Mouse (Mus musculus): ENCODE results near the gene Josd2.

DNA sequence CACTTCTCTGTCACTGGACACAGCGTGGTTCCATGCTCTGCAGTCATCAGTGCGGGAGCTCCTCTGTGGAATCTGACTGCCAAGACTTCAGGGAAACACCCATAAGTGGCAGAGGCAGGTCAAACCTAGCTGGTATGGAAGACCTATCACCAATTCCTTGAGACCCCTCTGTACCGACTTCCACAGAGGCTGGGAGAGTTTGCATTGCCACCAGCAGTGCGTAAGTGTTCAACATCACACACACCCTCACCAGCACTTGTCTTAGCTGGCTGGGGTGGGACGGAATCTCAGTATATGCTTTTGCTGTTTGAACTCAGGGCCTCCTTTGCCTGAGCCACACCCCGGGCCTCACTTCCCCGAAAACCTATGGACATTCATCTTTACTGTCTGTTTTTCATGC is 20.2 kb downstream of the Josd2 start:
- TF ChIP-seq USF1 (IDR thresholded peaks at IDR 0.05; ENCODE audit: low read depth) (no peak), POLR2A (IDR thresholded peaks at IDR 0.05; ENCODE audit: insufficient read length, low read depth) (no peak), REST (IDR thresholded peaks at IDR 0.05; ENCODE audit: insufficient read depth, insufficient read length) (no peak), MAX (IDR thresholded peaks at IDR 0.05; ENCODE audit: low read depth) (no peak), POLR2AphosphoS2 (IDR thresholded peaks at IDR 0.05; ENCODE audit: insufficient read length, low read depth) (no peak), SRF (IDR thresholded peaks at IDR 0.05; ENCODE audit: control insufficient read depth, insufficient read length, low read depth) (no peak), MYOD1 (IDR thresholded peaks at IDR 0.05; ENCODE audit: control insufficient read depth in 1 of 3, insufficient read length in 2 of 3, low read depth in 2 of 3) (no peak), TCF3 (IDR thresholded peaks at IDR 0.05; ENCODE audit: insufficient read length, low read depth) (no peak), E2F4 (IDR thresholded peaks at IDR 0.05; ENCODE audit: insufficient read depth) (no peak)

Data from myocyte (in vitro differentiated cells).